Mouse (Mus musculus) layer of hippocampus, postnatal 10 days (tissue): ENCODE measurements around the gene Med28. TPM values are rescaled to one million over a fixed set of nuclear protein-coding genes. Genes with fewer than 3 reads are reported as not detected.

Experiments
- DNase-seq, 2 experiments: peaks; one replicate each; pipeline ENCODE4 v3.0.0; 2021; ENCODE audit warnings: low spot score in 2 of 2
- total RNA-seq, 2 experiments: library from RNA; stranded (reverse); gene quantifications; 2 replicates each; pipeline ENCODE4 v1.2.3; 2021

The Med28 gene
- total RNA-seq, 2 experiments from 2014 or later: 80.0 to 83.5 TPM

DNA sequence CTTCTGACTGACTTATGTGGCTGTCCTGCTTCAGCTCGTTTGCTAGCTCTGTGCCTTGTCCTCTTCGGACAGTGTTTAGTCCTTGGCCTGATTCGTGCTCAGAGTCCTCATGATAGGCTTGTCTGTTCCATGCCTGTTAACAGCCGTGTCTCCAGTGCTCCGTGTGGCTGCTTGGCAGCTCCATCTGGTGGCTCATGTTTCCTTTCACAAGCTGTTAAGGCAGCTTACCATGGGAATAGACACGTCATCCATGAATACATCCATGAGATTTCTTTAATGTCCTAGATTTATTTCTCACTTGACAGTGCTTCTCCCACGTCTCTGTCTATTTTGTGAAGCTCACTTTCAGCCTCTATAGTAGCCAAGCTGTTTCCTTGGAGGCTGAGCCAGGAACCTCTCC is 10.0 kb upstream of the Med28 start:
- no peak for DNase-seq

DNA sequence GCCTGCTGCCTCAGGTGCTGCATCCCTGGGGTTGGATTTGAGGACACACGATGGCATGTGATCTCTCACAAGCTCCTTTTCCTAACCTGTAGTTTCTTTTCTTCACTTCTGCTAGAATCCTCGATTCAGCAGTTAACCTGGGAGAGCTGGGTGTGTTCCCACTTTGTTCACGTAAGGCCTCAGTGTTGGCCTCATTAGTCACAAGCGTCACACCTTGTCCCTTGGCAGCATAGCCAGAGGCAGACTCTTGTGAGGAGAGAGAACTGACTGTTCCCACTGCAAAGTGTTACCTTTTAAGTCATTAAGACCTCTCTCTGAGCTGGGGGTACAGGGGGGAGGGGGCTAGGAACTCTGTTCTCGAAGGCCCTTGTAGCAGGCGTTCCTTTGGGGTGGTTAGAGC is 7.1 kb upstream of the Med28 start:
- DNase-seq: no peak

GRCm38 (mm10) chr5:45513511-45513910 is 6.5 kb upstream of the Med28 start:
- DNase-seq: no peak

- DNase-seq: no peak
Measured at GRCm38 (mm10) chr5:45514599-45514998, 5.4 kb upstream of the Med28 start.

- no peak for DNase-seq
Measured at GRCm38 (mm10) chr5:45515151-45515743, 4.8 kb upstream of the Med28 start.

GRCm38 (mm10) chr5:45520809-45521110 is 731 bp downstream of the Med28 start:
- no peak for DNase-seq

GRCm38 (mm10) chr5:45521601-45522000 is 1.6 kb downstream of the Med28 start:
- no peak for DNase-seq

DNA sequence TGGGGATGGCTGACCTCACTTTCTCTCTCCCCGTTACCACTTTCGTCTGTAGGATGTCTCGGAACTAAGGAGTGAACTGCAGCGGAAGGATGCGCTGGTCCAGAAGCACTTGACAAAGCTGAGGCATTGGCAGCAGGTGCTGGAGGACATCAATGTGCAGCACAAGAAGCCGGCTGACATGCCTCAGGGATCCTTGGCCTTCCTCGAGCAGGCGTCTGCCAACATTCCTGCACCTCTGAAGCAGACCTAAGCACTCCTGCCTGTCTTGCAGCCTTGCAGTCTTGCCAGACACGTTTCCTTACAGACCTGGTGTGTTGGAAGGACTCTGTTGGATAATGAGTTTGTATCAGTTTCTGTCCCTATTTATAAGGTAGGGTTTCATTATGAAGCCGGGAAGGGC is 5.1 kb downstream of the Med28 start:
- no peak for DNase-seq

DNA sequence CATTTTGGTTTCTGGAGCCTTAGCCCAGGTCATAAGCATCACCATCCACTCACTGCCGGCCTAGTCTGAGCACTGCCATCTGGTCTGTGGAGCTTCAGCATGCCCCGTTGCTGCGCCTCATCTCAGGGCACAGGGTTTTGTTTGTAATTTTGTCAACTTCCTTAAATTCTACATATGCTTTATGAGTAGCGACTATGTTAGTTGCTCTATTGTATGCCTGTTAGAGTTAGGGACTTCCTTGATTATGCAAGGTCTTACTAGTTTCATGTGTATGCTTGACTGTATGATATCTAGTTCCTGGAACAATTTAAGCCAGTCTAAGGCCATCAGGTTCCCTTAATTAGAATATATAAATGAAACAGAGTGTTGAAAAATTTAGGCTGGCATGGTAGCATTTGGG is 6.3 kb downstream of the Med28 start:
- DNase-seq: no peak

DNA sequence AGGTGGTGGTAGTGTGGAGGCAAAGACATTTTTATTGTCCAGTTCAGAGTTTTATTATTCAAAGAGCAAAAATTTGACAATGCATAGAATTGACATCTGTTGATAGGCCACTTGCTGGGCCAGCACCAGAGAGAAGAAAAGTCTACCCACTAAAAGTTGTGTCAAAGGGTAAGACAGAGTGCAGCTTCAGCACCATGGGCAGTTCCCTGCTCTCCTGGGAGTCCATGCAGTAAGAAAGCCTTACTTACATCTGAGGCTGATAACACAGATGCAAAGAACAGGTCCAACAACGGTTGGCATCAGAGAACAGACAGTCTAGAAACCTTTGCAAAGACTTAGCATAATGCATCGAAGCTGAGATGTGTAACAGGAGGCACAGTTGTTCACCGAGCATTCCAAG is 9.7 kb downstream of the Med28 start:
- DNase-seq: no peak

- DNase-seq: peak; percentile 71 to 76
Measured at GRCm38 (mm10) chr5:45534319-45535098, 14.5 kb downstream of the Med28 start.

DNA sequence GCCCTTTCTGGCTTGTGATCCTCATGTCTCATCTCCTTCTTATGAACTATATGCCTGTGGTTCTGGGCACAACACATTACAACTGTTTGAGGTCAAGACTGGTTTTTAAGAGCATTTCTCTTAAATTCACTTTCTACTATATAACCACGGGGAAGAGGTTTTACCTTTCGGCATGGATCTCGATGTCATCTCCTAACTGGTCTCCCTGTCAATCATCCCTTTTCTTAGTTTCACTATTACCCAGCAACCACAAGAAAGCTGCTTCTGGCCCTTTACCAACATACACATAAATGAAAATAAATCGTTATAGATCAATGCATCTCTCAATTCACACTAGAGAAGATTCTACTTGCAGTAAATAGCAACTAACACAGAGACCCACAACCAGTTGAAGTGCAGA is 15.1 kb downstream of the Med28 start:
- DNase-seq: no peak

DNA sequence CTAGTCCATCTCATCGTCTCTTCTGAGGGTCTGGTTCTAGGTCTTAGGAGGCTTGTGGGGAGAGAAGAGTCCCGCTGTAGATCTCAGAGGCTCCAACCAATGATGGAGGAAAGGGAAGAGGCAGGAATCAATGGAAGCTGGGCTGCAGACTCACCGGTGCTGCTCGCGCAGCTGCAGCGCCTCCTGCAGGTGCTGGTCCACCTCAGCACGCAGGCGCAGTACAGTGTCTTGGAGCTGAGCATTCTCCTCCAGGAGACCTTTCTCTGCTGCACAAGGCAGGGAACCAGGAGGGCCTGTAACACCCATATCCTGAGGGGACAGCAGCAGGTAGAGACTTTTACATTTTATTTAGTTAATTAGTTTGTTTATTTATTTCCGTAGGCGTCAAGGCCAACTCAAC is 19.5 kb downstream of the Med28 start:
- no peak for DNase-seq

DNA sequence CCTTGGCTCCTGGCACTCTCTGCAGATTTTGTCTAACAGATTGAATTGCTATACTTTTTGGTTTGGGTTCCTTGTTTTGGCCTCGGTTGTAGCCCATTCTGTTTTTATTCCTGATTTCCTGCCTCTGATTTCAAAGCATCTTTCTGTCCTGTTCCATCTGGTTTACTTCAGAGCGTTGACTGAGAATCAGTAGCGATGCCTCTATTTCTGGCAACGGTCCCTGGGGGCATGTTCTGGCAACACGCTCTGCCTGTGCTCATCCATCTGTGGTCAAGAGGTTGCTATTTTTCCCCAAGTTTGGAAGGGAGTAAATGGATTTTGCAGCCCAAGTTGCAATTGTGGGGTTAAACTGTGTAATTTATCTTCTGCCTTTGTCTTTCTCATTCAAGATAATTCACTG is 23.3 kb downstream of the Med28 start:
- no peak for DNase-seq

DNA sequence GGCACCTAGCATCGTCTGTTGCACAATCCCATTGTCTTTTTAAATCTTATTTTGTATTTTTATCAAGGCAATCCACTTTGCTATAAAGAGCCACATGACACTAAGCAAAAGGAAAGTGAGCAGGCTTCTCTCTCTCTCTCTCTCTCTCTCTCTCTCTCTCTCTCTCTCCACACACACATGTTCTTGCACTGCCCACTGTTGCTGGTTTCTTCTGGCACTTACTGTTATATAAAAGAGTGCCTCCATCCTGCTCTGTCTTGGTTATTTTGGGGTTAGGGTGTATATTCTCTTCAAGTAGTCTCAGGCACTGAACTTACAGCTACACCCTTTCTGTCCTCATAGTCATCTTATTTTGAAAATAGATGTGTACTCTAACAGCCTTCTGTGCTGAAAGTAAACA is 29.6 kb downstream of the Med28 start:
- no peak for DNase-seq

- peak in 1 of 2 experiments; percentile 18 for DNase-seq
Measured at GRCm38 (mm10) chr5:45564054-45564453, 44.0 kb downstream of the Med28 start.

- no peak for DNase-seq
Measured at GRCm38 (mm10) chr5:45565829-45566228, 45.8 kb downstream of the Med28 start.

DNA sequence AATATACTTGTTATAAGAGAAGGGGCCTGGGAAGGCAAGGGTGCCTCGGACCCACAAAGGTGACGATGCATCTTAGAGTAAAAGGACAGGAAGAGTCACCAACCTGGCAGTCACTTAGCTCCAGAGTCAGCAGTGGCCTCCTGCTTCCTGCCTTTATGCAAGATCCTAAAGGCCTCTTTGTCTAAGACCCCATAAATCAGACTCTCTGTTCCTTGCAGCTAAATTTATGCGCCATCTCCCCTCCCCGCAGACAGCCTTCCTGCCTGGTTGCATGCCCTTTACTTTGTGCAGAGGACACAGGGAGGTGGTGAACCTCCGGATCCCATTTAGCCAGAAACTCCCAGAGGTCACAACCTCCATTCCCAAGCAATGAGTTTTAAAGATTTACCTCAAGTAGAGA is 52.8 kb downstream of the Med28 start:
- DNase-seq: no peak

DNA sequence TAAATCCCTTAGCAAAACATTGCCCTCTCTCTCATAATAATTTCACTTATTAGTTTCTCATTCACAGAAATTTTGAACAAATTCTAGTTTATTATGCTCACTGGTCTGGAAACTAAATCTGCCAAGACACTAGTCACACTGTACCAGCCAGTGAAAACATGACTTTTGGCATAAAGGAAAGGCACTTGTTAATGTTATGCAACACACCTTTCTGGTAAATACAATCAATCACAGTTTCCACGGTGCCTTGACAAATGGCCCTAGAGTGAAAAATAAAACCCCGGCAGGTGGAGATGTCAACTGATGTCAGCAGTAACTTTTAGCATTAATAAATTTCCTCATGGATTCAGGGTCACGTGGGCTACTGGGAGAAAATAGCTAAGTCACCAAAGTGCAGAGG is 56.7 kb downstream of the Med28 start:
- no peak for DNase-seq

GRCm38 (mm10) chr5:45577376-45577775 is 57.3 kb downstream of the Med28 start:
- DNase-seq: no peak
